Mouse (Mus musculus) embryonic fibroblast, embryonic 13.5 days (primary cell): ENCODE results near the gene Rtp3.

Experiments used
- CTCF ChIP-seq: IDR thresholded peaks from 2 replicates; pipeline ENCODE4 v1.5.1; 2011; ENCODE audit warnings: mild to moderate bottlenecking, control low read depth, low read length, moderate library complexity, borderline replicate concordance; ENCODE audit not compliant: insufficient read depth
- POLR2A ChIP-seq: IDR thresholded peaks from 2 replicates; pipeline ENCODE4 v1.6.1; 2011; ENCODE audit warnings: low read depth, mild to moderate bottlenecking, control low read depth, low read length, moderate library complexity

GRCm38 (mm10) chr9:110959669-110960068, 30.7 kb downstream of the Rtp3 start:
- no peak for TF ChIP-seq POLR2A
- TF ChIP-seq CTCF, result no peak
